Mouse (Mus musculus): ENCODE measurements around the gene Lamc2.

DNA sequence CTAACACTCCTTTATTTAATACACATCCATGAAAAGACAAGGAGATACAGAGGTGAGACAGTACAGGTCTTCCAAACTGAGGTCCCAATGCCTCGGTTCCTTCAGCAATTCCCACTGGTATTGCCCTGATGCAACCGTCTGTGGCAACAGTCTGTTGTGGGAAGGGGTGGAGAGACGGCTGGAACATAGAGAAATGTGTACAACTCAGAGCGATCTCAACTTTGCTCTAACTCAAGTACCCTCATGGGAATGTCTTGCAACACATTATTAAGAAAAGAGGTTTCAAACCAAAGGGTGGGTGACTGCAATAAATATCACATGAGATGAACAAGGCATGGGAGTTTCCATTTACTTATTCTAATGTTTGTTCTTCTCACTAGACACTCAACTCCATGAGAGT, 63.5 kb downstream of the Lamc2 start:
- TF ChIP-seq POLR2A (IDR thresholded peaks at IDR 0.05; ENCODE audit: borderline replicate concordance, insufficient read depth, low read length) (no peak), CTCF (IDR thresholded peaks at IDR 0.05; ENCODE audit: borderline replicate concordance, insufficient read depth, low read depth, low read length) (no peak)
